Mouse (Mus musculus) cerebral cortex, adult 2 months (tissue): ENCODE measurements around the gene Neurl4.

Source experiments
- WGBS: fragments of 180-500 bp; shearing (Covaris S2); methylation state at CpG from one replicate; pipeline ENCODE4 v1.1.7; 2018; 5-methylcytosine and 5-hydroxymethylcytosine counted together

Neurl4 gene

GRCm38 (mm10) chr11:69881787-69882670 lies 18.8 kb upstream of the Neurl4 start:
- WGBS: 65% methylated on average over 21 of the region's 21 CpGs

DNA sequence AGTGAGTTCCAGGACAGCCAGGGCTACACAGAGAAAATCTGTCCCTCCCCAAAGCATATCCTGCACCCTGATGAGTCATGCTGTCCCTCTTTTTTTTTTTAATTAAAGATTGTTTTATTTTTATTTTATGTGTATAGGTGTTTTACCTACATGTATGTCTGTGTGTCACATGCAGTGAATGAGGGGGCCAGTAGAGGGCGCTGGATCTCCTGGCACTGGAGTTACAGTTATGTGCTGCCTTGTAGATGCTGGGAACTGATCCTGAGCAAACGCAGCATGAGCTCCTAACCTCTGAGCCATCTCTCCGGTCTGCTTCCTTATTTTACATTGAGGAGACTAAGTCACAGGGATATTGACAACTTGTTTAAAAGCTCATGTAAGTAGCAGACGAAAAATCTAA lies 17.8 kb upstream of the Neurl4 start:
- WGBS: 70% methylated on average over 4 of the region's 4 CpGs

DNA sequence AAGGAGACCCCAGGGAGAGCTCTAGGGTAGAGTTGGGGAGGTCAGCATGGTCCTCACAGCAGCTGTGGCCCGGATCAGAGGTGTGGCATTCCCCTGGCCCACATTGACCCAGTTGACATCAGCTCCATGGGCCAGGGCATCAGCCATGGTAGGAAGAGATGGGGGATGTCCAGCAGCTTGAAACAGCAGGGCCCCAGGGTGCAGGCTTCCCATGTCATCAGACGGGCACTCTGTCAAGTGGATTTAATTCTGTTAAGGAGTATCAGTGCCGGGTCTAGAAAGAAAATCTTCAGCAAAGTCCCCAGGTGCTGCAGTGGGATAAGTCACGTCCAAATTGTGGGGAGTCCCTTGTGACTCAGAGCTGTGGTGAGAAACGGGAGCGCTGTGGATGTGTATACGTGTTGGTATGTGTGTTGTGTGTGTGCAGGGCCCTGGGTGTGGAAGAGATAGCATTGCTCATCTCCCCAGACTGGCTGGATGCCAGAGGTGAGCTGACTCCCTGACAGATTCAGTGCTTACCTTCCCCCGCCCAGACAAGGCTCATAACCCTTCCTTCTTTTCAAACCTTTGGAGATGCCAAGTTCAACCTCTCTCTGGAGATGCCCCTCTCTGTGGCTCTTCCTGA lies 17.2 kb upstream of the Neurl4 start:
- 88% methylated on average over 8 of the region's 8 CpGs for WGBS

GRCm38 (mm10) chr11:69884240-69884639 lies 16.6 kb upstream of the Neurl4 start:
- WGBS: 79% methylated on average over 9 of the region's 9 CpGs

DNA sequence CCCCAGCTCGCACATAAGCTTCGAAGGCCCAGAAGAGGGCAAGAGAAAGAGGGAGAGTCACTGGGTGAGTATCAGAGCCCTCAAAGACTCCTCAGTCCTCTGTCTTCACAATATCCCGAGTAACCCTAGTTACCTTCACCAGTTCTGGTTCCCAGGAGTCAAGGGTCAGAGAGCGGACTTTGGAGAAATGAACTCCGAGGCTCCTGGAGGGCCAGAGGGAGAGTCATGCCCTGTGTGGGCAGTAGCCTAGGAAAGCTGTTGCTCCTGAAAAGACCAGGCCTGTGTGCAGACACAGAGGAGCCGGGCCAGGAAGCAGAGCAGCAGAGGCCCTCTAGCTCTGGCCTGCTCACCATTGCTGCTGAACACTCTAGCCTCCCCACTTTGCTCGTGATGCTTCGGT lies 16.2 kb upstream of the Neurl4 start:
- WGBS: 84% methylated on average over 8 of the region's 8 CpGs

GRCm38 (mm10) chr11:69886907-69887635 lies 13.8 kb upstream of the Neurl4 start:
- 68% methylated on average over 8 of the region's 8 CpGs for WGBS

- 54% methylated on average over 4 of the region's 4 CpGs for WGBS
Measured at GRCm38 (mm10) chr11:69891482-69891881, 9.4 kb upstream of the Neurl4 start.

DNA sequence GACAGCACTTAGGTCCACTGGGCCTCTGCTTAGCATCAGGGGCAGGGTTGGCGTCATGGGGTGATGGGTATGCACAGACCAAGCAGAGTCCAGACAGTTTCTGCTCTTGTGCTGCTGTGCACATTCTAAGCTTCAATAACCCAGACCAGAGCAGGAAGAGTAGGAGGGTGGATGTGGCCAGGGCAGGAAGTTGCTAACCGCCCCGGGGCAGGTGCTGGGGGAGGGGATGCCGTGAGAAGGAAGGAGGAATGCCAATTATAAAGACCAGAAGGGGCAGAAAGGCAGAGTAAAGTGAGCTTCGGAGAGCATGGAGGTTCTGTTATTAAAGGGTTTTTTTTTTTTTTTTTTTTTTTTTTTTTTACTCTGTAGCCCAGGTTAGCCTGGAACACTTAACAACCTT lies 6.2 kb upstream of the Neurl4 start:
- WGBS: 75% methylated on average over 5 of the region's 5 CpGs

DNA sequence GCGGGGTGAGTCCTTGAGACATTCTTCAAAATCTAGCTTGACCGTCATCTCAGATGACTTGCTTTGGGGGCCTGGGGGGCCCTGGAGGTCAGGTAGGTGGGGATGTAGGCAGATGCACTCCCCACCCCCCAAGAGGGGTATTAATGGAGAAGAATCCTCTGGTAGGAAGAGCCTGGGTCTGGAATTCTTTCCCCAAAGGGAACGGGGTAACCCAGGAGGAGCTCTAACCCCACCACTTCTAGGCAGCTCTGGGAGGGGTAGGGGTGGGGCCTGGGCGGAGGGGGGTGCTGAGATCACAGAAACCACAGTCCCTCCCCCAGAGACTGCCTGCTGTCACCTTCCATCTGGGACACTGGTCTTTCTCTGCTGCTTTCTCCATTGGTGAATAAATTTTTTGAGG lies 5.6 kb upstream of the Neurl4 start, which contains the start of gene Acap1:
Acap1 (minus strand) TSS at position 249 of the 400 bp plus-strand sequence.
- 70% methylated on average over 4 of the region's 4 CpGs for WGBS

DNA sequence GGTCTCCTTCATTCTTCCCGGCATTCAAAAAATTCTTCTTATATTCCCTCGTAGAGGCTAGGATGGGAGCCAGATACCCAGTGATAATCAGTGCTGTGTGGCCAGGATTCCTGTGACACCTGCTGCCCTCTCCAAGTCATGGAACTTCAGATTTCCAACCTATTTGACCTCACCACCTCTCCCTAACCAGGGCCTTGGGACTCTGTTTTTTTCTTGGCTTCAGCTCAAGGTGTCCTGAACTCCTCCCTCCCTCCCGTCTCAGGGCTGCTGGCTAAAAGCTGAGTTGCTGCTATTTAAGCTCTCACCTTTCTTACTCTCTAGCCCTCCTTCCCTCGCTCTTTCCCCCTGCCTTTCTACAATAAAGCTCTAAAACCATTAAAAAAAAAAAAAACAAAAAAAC lies 1.0 kb upstream of the Neurl4 start:
- WGBS: 29% methylated on average over 4 of the region's 4 CpGs

GRCm38 (mm10) chr11:69901406-69901846 lies 554 bp downstream of the Neurl4 start:
- WGBS: under 1% methylated on average over 42 of the region's 42 CpGs

GRCm38 (mm10) chr11:69901993-69902392 lies 1.1 kb downstream of the Neurl4 start:
- under 1% methylated on average over 39 of the region's 39 CpGs for WGBS

- WGBS: 76% methylated on average over 13 of the region's 13 CpGs
Measured at GRCm38 (mm10) chr11:69902972-69903371, 2.1 kb downstream of the Neurl4 start.

DNA sequence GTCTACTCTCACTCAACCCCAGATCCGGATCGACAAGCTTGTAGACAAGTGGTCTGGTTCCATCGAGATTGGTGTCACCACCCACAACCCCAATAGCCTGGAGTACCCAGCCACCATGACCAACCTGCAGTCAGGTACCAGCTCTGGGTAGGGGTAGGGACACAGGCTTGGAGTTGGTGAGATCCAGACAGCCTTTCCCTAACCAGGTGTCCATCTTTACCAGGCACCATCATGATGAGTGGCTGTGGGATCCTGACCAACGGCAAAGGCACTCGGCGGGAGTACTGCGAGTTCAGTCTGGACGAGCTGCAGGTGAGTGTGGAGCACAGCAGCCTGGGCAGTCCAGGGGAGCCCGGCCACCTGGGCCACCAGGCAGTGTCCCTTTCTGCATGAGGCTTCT lies 3.4 kb downstream of the Neurl4 start:
- 97% methylated on average over 9 of the region's 9 CpGs for WGBS

GRCm38 (mm10) chr11:69908645-69909044 lies 7.8 kb downstream of the Neurl4 start:
- 87% methylated on average over 11 of the region's 11 CpGs for WGBS

- WGBS: 80% methylated on average over 5 of the region's 5 CpGs
Measured at GRCm38 (mm10) chr11:69909174-69909573, 8.3 kb downstream of the Neurl4 start.

- WGBS: 92% methylated on average over 8 of the region's 8 CpGs
Measured at GRCm38 (mm10) chr11:69910177-69910576, 9.3 kb downstream of the Neurl4 start.

DNA sequence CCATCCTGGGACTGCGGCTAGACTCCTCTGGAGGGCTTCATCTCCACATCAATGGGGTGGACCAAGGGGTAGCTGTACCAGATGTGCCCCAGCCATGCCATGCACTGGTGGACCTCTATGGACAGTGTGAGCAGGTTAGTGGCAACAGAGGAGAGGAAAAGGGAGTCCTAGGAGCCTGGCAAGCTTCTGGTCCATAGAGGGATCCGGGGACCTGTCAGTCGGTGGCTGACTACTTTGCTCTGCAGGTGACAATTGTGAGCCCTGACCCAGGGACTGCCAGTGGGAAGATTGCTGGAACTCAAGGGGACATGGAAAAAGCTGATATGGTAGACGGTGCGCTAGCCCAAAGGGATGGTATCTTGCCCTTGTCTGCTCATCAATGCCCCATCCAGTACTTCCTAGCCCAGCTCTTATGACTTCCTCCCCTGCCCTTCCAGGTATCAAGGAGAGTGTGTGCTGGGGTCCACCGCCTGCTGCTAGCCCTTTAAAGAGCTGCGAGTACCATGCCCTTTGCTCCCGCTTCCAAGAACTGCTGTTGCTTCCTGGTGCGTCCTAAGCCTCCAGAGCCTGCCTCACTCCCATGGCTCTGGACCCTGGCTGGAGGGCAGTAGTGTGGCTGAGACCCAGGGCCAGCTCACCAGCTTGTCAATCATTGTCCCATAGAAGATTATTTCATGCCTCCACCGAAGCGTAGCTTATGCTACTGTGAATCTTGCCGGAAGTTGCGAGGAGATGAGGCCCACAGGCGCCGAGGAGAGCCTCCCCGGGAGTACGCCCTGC lies 10.1 kb downstream of the Neurl4 start:
- WGBS: 95% methylated on average over 17 of the region's 17 CpGs

DNA sequence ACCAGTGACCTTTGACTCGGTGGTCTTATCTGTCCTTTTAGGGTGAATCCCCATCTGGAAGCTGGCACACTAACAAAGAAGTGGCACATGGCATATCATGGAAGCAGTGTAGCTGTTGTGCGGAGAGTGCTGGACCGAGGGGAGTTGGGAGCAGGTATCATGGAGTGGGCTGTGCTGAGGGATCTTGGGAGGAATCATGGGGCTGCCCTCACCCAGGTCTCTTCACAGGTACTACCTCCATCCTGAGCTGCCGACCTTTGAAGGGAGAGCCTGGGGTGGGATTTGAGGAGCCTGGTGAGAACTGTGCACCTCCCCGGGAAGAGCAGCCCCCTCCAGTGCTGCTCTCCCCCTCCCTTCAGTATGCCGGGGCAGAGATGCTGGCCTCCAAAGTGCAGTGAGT lies 10.8 kb downstream of the Neurl4 start:
- 88% methylated on average over 6 of the region's 6 CpGs for WGBS

- 76% methylated on average over 15 of the region's 15 CpGs for WGBS
Measured at GRCm38 (mm10) chr11:69912716-69913530, 12.1 kb downstream of the Neurl4 start.
